Mouse (Mus musculus) G1E (cell line): ENCODE data around the gene Ugt1a1. TPM values are rescaled to one million over a fixed set of nuclear protein-coding genes. Genes with fewer than 3 reads are reported as not detected.
"Not testable (repeated sequence)": the region's sequence is repeated elsewhere in the genome, so short reads cannot be mapped to it uniquely, and the experiment has no call there.

Experiments used
- ATAC-seq: 2 replicates; pipeline ENCODE4 v1.8.0; 2016; ENCODE audit warnings: mild to moderate bottlenecking; ENCODE audit not compliant: insufficient number of reproducible peaks, poor library complexity, low FRiP score, severe bottlenecking; ENCODE audit errors: extremely low read depth
- DNase-seq: peaks from one replicate; pipeline ENCODE4 v3.0.0; 2012; ENCODE audit warnings: low spot score
- H3K27me3 ChIP-seq: 2 replicates; pipeline ENCODE4 v1.6.1; 2012; ENCODE audit warnings: mild to moderate bottlenecking, low read length, inconsistent platforms; ENCODE audit not compliant: insufficient read depth
- H3K36me3 ChIP-seq: replicated peaks from 2 replicates; pipeline ENCODE3; 2012; ENCODE audit warnings: mild to moderate bottlenecking, inconsistent platforms
- H3K4me1 ChIP-seq: 2 replicates; pipeline ENCODE4 v1.6.1; 2012; ENCODE audit warnings: low read depth, low read length, inconsistent platforms, mixed read lengths; ENCODE audit not compliant: insufficient read depth
- H3K4me3 ChIP-seq: 2 replicates; pipeline ENCODE4 v1.5.1; 2012; ENCODE audit warnings: low read depth, mild to moderate bottlenecking, inconsistent platforms, low read length, moderate library complexity, mixed read lengths
- H3K9me3 ChIP-seq: replicated peaks from 2 replicates; pipeline ENCODE4 v1.6.1; 2012; ENCODE audit warnings: inconsistent platforms
- CTCF ChIP-seq: IDR thresholded peaks from 2 replicates; pipeline ENCODE4 v1.5.1; 2012; ENCODE audit warnings: low read depth, low read length, inconsistent platforms, mixed read lengths
- GATA1 ChIP-seq: IDR thresholded peaks from 2 replicates; pipeline ENCODE4 v1.6.1; 2012; ENCODE audit warnings: borderline replicate concordance, low read length, inconsistent platforms, mixed read lengths
- GATA2 ChIP-seq: IDR thresholded peaks from 2 replicates; pipeline ENCODE4 v1.6.1; 2012; ENCODE audit warnings: low read depth, low read length, inconsistent platforms, borderline replicate concordance
- POLR2AphosphoS5 ChIP-seq: IDR thresholded peaks from 2 replicates; pipeline ENCODE4 v1.6.1; 2012; ENCODE audit warnings: low read depth, low read length, inconsistent platforms; ENCODE audit not compliant: insufficient replicate concordance
- TAL1 ChIP-seq: conservative IDR thresholded peaks from 2 replicates; pipeline ENCODE4 v1.6.1; 2012; ENCODE audit warnings: low read depth, low read length, inconsistent platforms, mixed read lengths
- polyA plus RNA-seq: library from polyadenylated mRNA; stranded (reverse); fragments of >175 nt; gene quantifications from 2 replicates; pipeline ENCODE4 v1.2.3, GENCODE M21; 2012
- total RNA-seq, 2 experiments: library from RNA; stranded (forward) in 1 of 2; stranded (reverse) in 1 of 2; fragments of 200-1000 nt in 1 of 2; fragments of >200 nt in 1 of 2; fragmentation: Nextera tagmentation in 1 of 2; gene quantifications; 2 replicates each; pipeline ENCODE4 v1.2.3; 2014 to 2017

Gene Ugt1a1
- total and polyA plus RNA-seq, 3 experiments, result 0.22 TPM; not detected in 2

DNA sequence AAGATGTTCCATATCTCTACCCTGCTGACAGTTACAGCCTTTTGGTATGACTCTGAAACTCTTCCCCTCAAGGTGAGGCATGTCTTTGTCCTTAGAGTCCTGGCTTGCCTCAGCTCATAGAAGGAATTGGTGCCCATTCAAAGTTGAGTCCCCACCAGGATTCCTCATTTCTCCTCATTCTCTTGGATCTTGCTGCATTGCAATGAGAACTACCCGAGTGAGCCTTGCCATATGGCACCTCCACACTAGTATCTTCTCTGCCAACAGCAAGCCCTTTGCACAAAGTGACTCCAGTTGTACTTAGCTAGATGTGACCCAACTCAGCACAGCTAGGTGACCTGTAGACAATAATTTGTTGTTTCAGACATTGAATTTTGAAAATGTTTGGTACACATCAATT, 11.8 kb downstream of the Ugt1a1 start:
- ATAC-seq, result no peak
- H3K9me3 ChIP-seq, result no peaks in the 10 kb centered on the region
- no peak for DNase-seq

DNA sequence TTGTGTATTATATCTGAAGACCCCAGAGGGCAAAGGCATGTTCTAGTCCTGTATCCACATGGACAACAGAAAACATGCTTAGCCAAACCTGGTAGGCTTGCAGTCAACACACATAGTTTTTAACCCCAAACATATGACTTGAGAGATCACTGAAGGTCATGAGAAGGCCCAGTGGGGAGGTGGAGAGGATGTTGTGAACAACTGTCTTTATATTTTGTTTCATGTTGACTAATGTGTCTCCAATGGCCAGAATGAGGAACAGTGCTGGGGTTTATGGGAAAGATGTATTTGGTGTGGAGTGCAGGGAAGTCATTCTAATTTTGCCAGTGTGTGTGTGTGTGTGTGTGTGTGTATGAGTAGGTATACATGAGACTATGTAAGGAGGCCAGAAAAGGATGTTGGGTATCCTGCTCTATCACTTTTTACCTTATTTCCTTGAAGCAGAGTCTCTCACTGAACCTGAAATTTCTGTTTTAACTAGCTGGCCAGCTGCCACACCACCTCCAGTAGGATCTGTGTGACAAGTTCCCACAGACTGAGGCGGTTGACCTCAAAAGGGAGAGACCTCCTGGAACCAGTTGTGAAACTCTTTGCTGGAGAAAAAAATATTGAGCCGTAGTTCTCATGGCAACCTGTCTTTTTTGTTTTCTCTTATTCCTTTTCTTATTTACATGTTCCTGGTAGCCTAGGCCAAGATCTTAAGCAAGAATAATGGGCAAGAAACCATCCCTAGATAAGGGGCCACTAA, 12.4 kb downstream of the Ugt1a1 start:
- no peak for TF ChIP-seq GATA1
- TF ChIP-seq GATA2, result no peak
- no peak for TF ChIP-seq POLR2AphosphoS5
- no peak for TF ChIP-seq TAL1
- no peak for TF ChIP-seq CTCF
- no peak for DNase-seq
- Histone ChIP-seq H3K4me3 (no peak overlapping the region), H3K9me3 (no peaks in the 10 kb centered on the region), H3K4me1 (no peaks in the 10 kb centered on the region), H3K36me3 (no peaks in the 10 kb centered on the region), H3K27me3 (no peaks in the 10 kb centered on the region)
- no peak for ATAC-seq

More for the DNA sequence above, 11.8 kb downstream of the Ugt1a1 start:
- no peaks in the 10 kb centered on the region for H3K27me3 ChIP-seq
- H3K36me3 ChIP-seq, result no peaks in the 10 kb centered on the region
- H3K4me1 ChIP-seq, result no peaks in the 10 kb centered on the region
- H3K4me3 ChIP-seq, result no peak overlapping the region
- TF ChIP-seq TAL1 (no peak), GATA1 (no peak), GATA2 (no peak), POLR2AphosphoS5 (no peak), CTCF (no peak)

DNA sequence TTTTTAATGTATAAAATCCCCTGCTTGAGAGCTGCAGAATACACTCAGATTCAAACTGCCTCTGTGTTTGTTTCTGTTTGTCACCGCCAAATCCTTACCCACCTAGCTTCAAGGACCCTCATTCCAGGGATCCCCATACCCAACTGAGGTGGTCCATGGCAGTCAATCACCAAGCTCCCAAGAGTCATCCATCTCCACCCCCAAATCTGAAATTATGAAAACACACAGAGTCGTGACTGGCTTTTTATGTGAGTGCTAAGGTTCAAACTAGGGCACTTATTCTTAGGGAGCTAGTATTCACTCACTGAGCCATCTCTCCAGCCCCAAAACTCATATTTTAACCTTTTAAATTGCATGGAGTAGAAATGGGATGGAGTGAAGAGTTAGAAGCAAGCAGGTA, 13.5 kb downstream of the Ugt1a1 start:
- not testable (repeated sequence) for H3K4me1 ChIP-seq, DNase-seq, H3K27me3 ChIP-seq, H3K9me3 ChIP-seq, H3K36me3 ChIP-seq, ATAC-seq, H3K4me3 ChIP-seq

DNA sequence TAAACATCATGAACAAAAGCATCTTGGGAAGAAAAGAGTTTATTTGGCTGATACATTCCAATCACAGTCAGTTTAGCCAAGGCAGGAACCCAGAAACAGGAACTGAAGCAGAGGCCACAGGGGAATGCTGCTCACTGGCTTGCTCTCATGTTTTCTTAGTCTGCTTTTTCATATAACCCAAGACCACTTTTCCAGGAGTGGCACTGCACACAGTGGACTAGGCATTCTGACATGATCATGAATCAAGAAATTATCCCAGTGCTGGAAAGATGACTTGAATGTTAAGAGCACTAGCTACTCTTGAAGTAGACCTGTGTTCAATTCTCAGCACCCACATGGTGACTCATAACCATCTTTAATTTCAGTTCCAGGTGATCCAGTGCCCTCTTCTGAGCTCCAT, 14.0 kb downstream of the Ugt1a1 start:
- TF ChIP-seq GATA1, result no peak
- no peak for TF ChIP-seq CTCF
- TF ChIP-seq TAL1, result no peak
- no peak for TF ChIP-seq POLR2AphosphoS5
- TF ChIP-seq GATA2, result no peak
- no peak for ATAC-seq
- no peaks in the 10 kb centered on the region for H3K9me3 ChIP-seq

DNA sequence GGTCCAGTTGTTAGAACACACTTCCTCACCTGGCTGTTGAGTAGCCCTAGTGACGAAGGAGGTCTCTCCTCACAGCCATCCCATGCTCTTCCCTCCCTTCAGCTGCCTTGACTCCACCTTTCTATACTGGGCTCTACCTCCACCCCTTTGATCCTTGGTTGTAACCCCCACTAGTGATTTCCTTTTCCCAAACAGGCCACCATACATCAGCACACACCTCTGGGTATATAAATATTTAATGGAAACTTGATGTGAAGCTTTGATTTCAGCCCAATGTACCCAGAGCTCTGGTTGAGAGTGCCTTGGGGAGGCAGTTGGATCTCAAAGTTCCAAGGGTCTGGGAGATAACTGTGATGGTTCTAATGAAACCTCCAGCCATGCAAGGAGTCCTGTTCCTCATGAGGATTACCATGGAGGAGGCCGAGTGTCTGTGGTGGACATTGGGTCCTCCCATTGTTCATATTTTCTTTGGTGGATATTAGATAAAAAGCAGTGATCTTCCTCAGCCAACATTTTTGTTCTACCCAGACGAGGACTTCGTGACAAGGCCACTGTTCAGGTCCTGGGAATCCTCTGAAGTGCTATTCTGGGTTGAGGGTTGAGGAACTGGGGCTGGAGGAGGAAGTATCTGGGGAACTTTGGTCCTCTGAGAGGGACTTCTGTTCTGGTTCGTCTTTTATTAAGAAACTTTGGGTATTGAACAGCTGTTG, 15.1 kb downstream of the Ugt1a1 start, which contains the start of gene Mroh2a:
Gene Mroh2a, plus strand, starts transcription at position 317 of the 710 bp plus-strand sequence.
- no peaks in the 10 kb centered on the region for H3K9me3 ChIP-seq
- H3K4me1 ChIP-seq, result no peaks in the 10 kb centered on the region
- no peak for TF ChIP-seq GATA2
- no peak for TF ChIP-seq POLR2AphosphoS5
- TF ChIP-seq TAL1, result no peak
- TF ChIP-seq CTCF, result no peak
- TF ChIP-seq GATA1, result no peak
- no peaks in the 10 kb centered on the region for H3K27me3 ChIP-seq
- H3K4me3 ChIP-seq, result no peak within 1 kb of the TSS
- no peak for DNase-seq
- H3K36me3 ChIP-seq, result no peaks in the 10 kb centered on the region
- no peak for ATAC-seq

More for the DNA sequence above, 14.0 kb downstream of the Ugt1a1 start:
- H3K36me3 ChIP-seq, result no peaks in the 10 kb centered on the region
- no peaks in the 10 kb centered on the region for H3K4me1 ChIP-seq
- DNase-seq, result no peak
- no peaks in the 10 kb centered on the region for H3K27me3 ChIP-seq
- H3K4me3 ChIP-seq, result no peak overlapping the region

DNA sequence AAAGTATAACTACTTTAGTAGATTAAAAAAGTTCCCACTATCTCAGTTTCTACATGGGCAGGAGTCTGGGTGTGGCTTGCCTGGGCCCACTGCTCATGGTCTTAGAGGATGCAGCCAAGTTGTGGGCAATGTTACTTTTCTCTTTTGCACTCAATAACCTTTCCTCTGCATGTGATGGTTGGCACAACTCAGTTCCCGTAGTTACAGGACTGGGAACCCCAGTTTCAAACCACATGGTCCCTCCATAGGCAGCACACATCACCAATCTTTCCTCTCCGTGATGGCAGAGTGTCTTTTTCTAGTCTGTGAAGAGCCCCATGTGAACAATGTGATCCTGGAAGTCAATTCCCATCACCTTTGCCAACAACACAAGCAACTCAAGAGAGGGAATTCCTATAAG, 15.7 kb downstream of the Ugt1a1 start:
- Histone ChIP-seq H3K4me1 (no peaks in the 10 kb centered on the region), H3K36me3 (no peaks in the 10 kb centered on the region), H3K9me3 (no peaks in the 10 kb centered on the region), H3K27me3 (no peaks in the 10 kb centered on the region), H3K4me3 (no peak overlapping the region)
- no peak for DNase-seq
- no peak for TF ChIP-seq POLR2AphosphoS5
- no peak for TF ChIP-seq GATA2
- no peak for TF ChIP-seq CTCF
- TF ChIP-seq GATA1, result no peak
- TF ChIP-seq TAL1, result no peak
- no peak for ATAC-seq
